Mouse (Mus musculus) hindbrain, postnatal 0 days (tissue): ENCODE data around the gene Chil4. TPM values are rescaled to one million over a fixed set of nuclear protein-coding genes. Genes with fewer than 3 reads are reported as not detected.
"Not testable (repeated sequence)": the region's sequence is repeated elsewhere in the genome, so short reads cannot be mapped to it uniquely, and the experiment has no call there.

Experiments used
- ATAC-seq: fragments of 200-750 bp; cut with Nextera tagmentation; 2 replicates; pipeline ENCODE4 v1.8.0; 2017; ENCODE audit warnings: mild to moderate bottlenecking, moderate TSS enrichment, moderate library complexity
- DNase-seq: peaks from one replicate; pipeline ENCODE4 v3.0.0-alpha.2; 2015; ENCODE audit warnings: low spot score
- H3K27ac ChIP-seq: fragments of 300-500 bp; sonication (generic); 2 replicates; pipeline ENCODE4 v1.5.1; 2014; ENCODE audit warnings: mild to moderate bottlenecking
- H3K27me3 ChIP-seq: fragments of 300-500 bp; sonication (generic); 2 replicates; pipeline ENCODE4 v1.6.1; 2014; ENCODE audit warnings: low read length, mixed read lengths; ENCODE audit not compliant: insufficient read depth
- H3K36me3 ChIP-seq: fragments of 300-500 bp; sonication (generic); 2 replicates; pipeline ENCODE4 v1.6.1; 2014; ENCODE audit warnings: low read length, mixed read lengths; ENCODE audit not compliant: insufficient read depth
- H3K4me1 ChIP-seq: fragments of 300-500 bp; sonication (generic); 2 replicates; pipeline ENCODE4 v1.6.1; 2014; ENCODE audit warnings: antibody characterized with exemption, low read length, mixed read lengths; ENCODE audit not compliant: insufficient read depth
- H3K4me2 ChIP-seq: fragments of 300-500 bp; sonication (generic); 2 replicates; pipeline ENCODE4 v1.6.1; 2014; ENCODE audit warnings: low read depth, mild to moderate bottlenecking, low read length, moderate library complexity, mixed read lengths
- H3K4me3 ChIP-seq: fragments of 300-500 bp; sonication (generic); 2 replicates; pipeline ENCODE4 v1.5.1; 2014; ENCODE audit warnings: low read length
- H3K9ac ChIP-seq: fragments of 300-500 bp; sonication (generic); replicated peaks from 2 replicates; pipeline ENCODE4 v1.6.1; 2014; ENCODE audit warnings: mild to moderate bottlenecking, low read length, moderate library complexity, mixed read lengths
- H3K9me3 ChIP-seq: fragments of 300-500 bp; sonication (generic); 2 replicates; pipeline ENCODE4 v1.6.1; 2016; ENCODE audit warnings: low read length, mixed read lengths
- CTCF ChIP-seq: IDR thresholded peaks from 2 replicates; pipeline ENCODE4 v1.5.1; 2016; ENCODE audit warnings: antibody characterized with exemption, control low read depth, low read depth
- WGBS: fragments of 180-500 bp; shearing (Covaris S2); extraction: QIAGEN DNeasy Blood & Tissue Kit; methylation state at CpG from one replicate; pipeline ENCODE4 v1.1.7; 2014; 5-methylcytosine and 5-hydroxymethylcytosine counted together
- polyA plus RNA-seq: library from polyadenylated mRNA; unstranded; fragments of >200 nt; fragmentation: Nextera tagmentation; extraction: Ambion mirVana; gene quantifications from 2 replicates; pipeline ENCODE4 v1.2.1, GENCODE M21; 2015
- total RNA-seq: library from RNA; depleted of rRNA; stranded (reverse); fragments of >200 nt; gene quantifications from 2 replicates; pipeline ENCODE4 v1.2.3, GENCODE M21; 2014

Chil4 gene
- total and polyA plus RNA-seq, 2 experiments from 2014 or later: 0.24 TPM; not detected in 1

GRCm38 (mm10) chr3:106195486-106195885, 23.8 kb downstream of the Chil4 start:
- TF ChIP-seq CTCF: no peak
- H3K9me3 ChIP-seq: peaks cover 3% of the 10 kb centered on the region; the same call in 1 of the 2 replicates
- H3K4me1 ChIP-seq: no peaks in the 10 kb centered on the region
- no peaks in the 10 kb centered on the region for H3K27me3 ChIP-seq
- H3K36me3 ChIP-seq: no peaks in the 10 kb centered on the region
- H3K27ac ChIP-seq: no peak overlapping the region
- DNase-seq (no peak), ATAC-seq (no peak)
- no peak overlapping the region for H3K4me3 ChIP-seq
- no peak overlapping the region for H3K4me2 ChIP-seq
- WGBS: 94% methylated on average over 12 of the region's 12 CpGs
- H3K9ac ChIP-seq: no peak overlapping the region

- H3K9me3 ChIP-seq: no peaks in the 10 kb centered on the region
- no peaks in the 10 kb centered on the region for H3K4me1 ChIP-seq
- WGBS: 80% methylated on average over 2 of the region's 2 CpGs
- DNase-seq (no peak), ATAC-seq (no peak)
- no peak for TF ChIP-seq CTCF
- H3K4me2 ChIP-seq: no peak overlapping the region
- H3K27ac ChIP-seq: no peak overlapping the region
- H3K27me3 ChIP-seq: no peaks in the 10 kb centered on the region
- H3K36me3 ChIP-seq: no peaks in the 10 kb centered on the region
- no peak overlapping the region for H3K4me3 ChIP-seq
- H3K9ac ChIP-seq: no peak overlapping the region
Measured at GRCm38 (mm10) chr3:106187991-106188390, 31.3 kb downstream of the Chil4 start.

GRCm38 (mm10) chr3:106177509-106178189, 41.7 kb downstream of the Chil4 start:
- no peak overlapping the region for H3K9ac ChIP-seq
- H3K36me3 ChIP-seq: no peaks in the 10 kb centered on the region
- DNase-seq (no peak), ATAC-seq (no peak)
- no peaks in the 10 kb centered on the region for H3K27me3 ChIP-seq
- H3K9me3 ChIP-seq: no peaks in the 10 kb centered on the region
- H3K4me3 ChIP-seq: no peak overlapping the region
- no peak overlapping the region for H3K27ac ChIP-seq
- TF ChIP-seq CTCF: no peak
- no peaks in the 10 kb centered on the region for H3K4me1 ChIP-seq
- no peak overlapping the region for H3K4me2 ChIP-seq
- WGBS: 83% methylated on average over 13 of the region's 13 CpGs

GRCm38 (mm10) chr3:106174971-106175370, 44.3 kb downstream of the Chil4 start:
- DNase-seq, ATAC-seq, H3K9me3 ChIP-seq, H3K4me3 ChIP-seq, H3K27ac ChIP-seq, H3K27me3 ChIP-seq, H3K4me1 ChIP-seq, H3K36me3 ChIP-seq, H3K4me2 ChIP-seq, H3K9ac ChIP-seq: not testable (repeated sequence)
- 47% methylated on average over 2 of the region's 2 CpGs for WGBS

GRCm38 (mm10) chr3:106172506-106172905, 46.8 kb downstream of the Chil4 start:
- not testable (repeated sequence) for H3K27ac ChIP-seq, H3K9me3 ChIP-seq, H3K4me3 ChIP-seq, ATAC-seq, DNase-seq, H3K4me2 ChIP-seq, H3K36me3 ChIP-seq, H3K4me1 ChIP-seq, H3K27me3 ChIP-seq, H3K9ac ChIP-seq
- 76% methylated on average over 2 of the region's 2 CpGs for WGBS

- Histone ChIP-seq H3K4me2 (no peak overlapping the region), H3K27me3 (no peaks in the 10 kb centered on the region), H3K4me3 (no peak overlapping the region), H3K27ac (no peak overlapping the region), H3K4me1 (no peaks in the 10 kb centered on the region), H3K9ac (no peak overlapping the region), H3K36me3 (no peaks in the 10 kb centered on the region), H3K9me3 (no peaks in the 10 kb centered on the region)
- ATAC-seq (no peak), DNase-seq (no peak)
- no peak for TF ChIP-seq CTCF
- WGBS: 85% methylated on average over 1 of the region's 1 CpGs
Measured at GRCm38 (mm10) chr3:106171135-106171731, 48.1 kb downstream of the Chil4 start.

GRCm38 (mm10) chr3:106170522-106171053, 48.7 kb downstream of the Chil4 start:
- H3K4me3 ChIP-seq: no peak overlapping the region
- no peak overlapping the region for H3K4me2 ChIP-seq
- no peaks in the 10 kb centered on the region for H3K9me3 ChIP-seq
- DNase-seq: no peak
- no peaks in the 10 kb centered on the region for H3K4me1 ChIP-seq
- TF ChIP-seq CTCF: no peak
- H3K27ac ChIP-seq: no peak overlapping the region
- H3K9ac ChIP-seq: no peak overlapping the region
- ATAC-seq: no peak
- no peaks in the 10 kb centered on the region for H3K27me3 ChIP-seq
- 58% methylated on average over 1 of the region's 1 CpGs for WGBS
- H3K36me3 ChIP-seq: no peaks in the 10 kb centered on the region
